Mouse (Mus musculus) v-Abl transformed pro-B cells (cell line): ENCODE measurements around the gene Kit.

Experiments used
- in situ Hi-C, 2 experiments: fragments of 400-800 bp; cut with MboI; formaldehyde crosslinking; loops; one replicate each; pipeline ENCODE4 v1.15.1; 2025; ENCODE audit not compliant: unreplicated experiment in 2 of 2

Gene Kit

GRCm38 (mm10) chr5:75704584-75705175 lies 130.0 kb downstream of the Kit start:
- in situ Hi-C loops = no loop called here

GRCm38 (mm10) chr5:75705421-75705820 lies 130.7 kb downstream of the Kit start:
- in situ Hi-C loops = no loop called here
